Comparison of ENCODE assay signal across 25 mouse cellular contexts in the genomic region with DNA sequence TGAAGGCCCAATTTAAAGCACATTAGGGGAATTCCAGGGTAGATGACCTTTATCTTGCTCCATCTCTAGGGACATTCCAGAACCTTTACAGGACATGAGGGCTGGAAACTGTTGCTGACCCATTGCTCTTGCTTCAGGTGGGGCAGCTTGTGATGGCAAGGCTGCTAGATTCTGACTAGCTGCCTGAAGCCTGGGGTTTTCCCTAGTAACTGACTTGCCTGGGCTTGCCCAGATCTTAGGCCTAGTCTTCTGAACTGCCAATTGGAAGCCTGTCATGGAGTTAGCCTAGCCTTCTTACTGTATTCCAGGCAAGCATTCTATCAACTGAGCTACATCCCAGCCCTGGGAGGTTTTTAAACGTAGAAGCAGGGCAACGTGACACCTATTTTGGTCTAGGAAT.
"Had no signal": no experiment of that assay in that cellular context is flagged by ENCODE, and none has a peak within 500 bp of the region (broad histone marks: within the 10 kb centered on the region; RNA-seq: fewer than 3 reads in every experiment).

No protein-coding gene starts in this region.

- H3K27ac ChIP-seq: kidney, postnatal 0 days; layer of hippocampus, adult 2 months; left cerebral cortex, adult 2 months; limb, embryonic 12.5 days; limb, embryonic 15.5 days; liver, embryonic 14.5 days; macrophage; midbrain, embryonic 10.5 days; midbrain, embryonic 13.5 days; neural tube, embryonic 13.5 days had no signal

- H3K9ac ChIP-seq: limb, embryonic 12.5 days; limb, embryonic 15.5 days; liver, embryonic 14.5 days; liver, postnatal 0 days; lung, embryonic 14.5 days; midbrain, embryonic 13.5 days; neural tube, embryonic 13.5 days had no signal

- H3K27me3 ChIP-seq: limb, embryonic 12.5 days; limb, embryonic 15.5 days; midbrain, embryonic 13.5 days; neural tube, embryonic 13.5 days had no signal

- H3K36me3 ChIP-seq: limb, embryonic 12.5 days; limb, embryonic 15.5 days; midbrain, embryonic 10.5 days; midbrain, embryonic 13.5 days; neural tube, embryonic 13.5 days had no signal

- H3K4me2 ChIP-seq: limb, embryonic 12.5 days; limb, embryonic 15.5 days; liver, embryonic 11.5 days; lung, embryonic 14.5 days; midbrain, embryonic 13.5 days; neural tube, embryonic 13.5 days had no signal

- ATAC-seq: liver, postnatal 0 days; lung, postnatal 0 days; midbrain, embryonic 13.5 days; midbrain, embryonic 16.5 days had no signal

- H3K4me1 ChIP-seq: limb, embryonic 12.5 days; limb, embryonic 15.5 days had no signal

- H3K9me3 ChIP-seq: limb, embryonic 12.5 days; limb, embryonic 15.5 days; megakaryocyte, embryonic 14.5 days; midbrain, embryonic 10.5 days; midbrain, embryonic 13.5 days; neural tube, embryonic 13.5 days had no signal

- DNase-seq: kidney, postnatal 25 days; layer of hippocampus, adult 9-11 months; layer of hippocampus, postnatal 36 days; left cerebral cortex, postnatal 4 days; liver, postnatal 0 days; lung, embryonic 14.5 days; retina, postnatal 1 day; right cerebral cortex, postnatal 25 days; thymus, adult 18-20 months; thymus, postnatal 36 days had no signal

- H3K4me3 ChIP-seq: layer of hippocampus, adult 2 months; left cerebral cortex, adult 2 months; limb, embryonic 12.5 days; limb, embryonic 15.5 days; megakaryocyte, embryonic 14.5 days; midbrain, embryonic 10.5 days; midbrain, embryonic 13.5 days; myocyte; neural tube, embryonic 13.5 days had no signal
